Mouse (Mus musculus) B cell, adult 67 days (primary cell): ENCODE measurements around the gene Tsc22d4. TPM values are rescaled to one million over a fixed set of nuclear protein-coding genes. Genes with fewer than 3 reads are reported as not detected.

ENCODE experiments used
- total RNA-seq, 2 experiments: library from RNA; stranded (reverse); gene quantifications; 4 replicates each; pipeline ENCODE4 v1.2.4; 2023

Gene Tsc22d4
- 100 to 1,000 TPM; 233 to 247 TPM for total RNA-seq

DNA sequence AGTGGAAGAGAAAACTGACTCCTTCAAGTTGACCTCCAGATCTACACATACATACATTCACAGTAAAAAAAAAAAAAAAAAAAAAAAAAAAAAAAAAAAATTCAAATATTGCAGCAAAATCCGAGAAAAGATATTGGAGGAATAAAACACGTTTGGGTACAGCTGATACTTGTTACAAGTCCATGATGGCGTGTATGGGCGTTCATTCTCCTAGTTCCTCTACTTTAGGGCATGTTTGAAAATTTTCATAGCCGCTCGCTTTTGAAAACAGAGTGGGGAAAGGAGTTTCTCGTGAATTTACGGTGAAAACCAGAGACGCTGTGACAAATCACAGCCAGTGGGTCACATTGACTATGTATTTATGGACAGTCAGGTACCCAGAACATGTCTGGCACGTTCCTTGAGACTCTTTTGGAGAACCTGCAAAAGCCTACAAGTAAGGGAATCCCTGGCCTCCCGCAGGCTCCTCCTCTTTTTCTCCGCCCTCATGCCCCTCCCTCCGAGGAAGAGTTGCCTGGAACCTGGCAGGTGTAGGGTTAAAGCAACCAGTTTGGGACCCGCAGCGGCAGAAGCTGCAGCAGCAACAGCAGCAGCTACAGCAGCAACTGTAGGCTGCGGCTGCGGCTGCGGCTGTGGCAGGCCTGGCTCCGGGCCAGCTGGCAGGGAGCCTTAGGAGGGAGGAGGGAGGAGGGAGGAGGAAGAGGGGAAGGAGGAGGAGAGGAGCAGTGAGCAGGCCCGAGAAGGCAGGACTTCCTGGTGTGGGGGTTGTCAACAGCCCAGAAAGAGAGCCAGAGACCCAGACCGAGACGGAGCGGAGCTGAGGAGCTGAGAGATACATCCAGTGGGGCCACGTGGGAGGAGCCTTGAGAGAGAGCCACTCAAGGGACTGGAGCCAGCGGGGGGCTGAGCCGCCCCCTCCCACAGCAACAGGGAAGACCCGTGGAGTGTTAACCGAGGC lies at the start of gene Tsc22d4:
Gene Tsc22d4, plus strand, starts transcription at position 517 of the 958 bp plus-strand sequence.

DNA sequence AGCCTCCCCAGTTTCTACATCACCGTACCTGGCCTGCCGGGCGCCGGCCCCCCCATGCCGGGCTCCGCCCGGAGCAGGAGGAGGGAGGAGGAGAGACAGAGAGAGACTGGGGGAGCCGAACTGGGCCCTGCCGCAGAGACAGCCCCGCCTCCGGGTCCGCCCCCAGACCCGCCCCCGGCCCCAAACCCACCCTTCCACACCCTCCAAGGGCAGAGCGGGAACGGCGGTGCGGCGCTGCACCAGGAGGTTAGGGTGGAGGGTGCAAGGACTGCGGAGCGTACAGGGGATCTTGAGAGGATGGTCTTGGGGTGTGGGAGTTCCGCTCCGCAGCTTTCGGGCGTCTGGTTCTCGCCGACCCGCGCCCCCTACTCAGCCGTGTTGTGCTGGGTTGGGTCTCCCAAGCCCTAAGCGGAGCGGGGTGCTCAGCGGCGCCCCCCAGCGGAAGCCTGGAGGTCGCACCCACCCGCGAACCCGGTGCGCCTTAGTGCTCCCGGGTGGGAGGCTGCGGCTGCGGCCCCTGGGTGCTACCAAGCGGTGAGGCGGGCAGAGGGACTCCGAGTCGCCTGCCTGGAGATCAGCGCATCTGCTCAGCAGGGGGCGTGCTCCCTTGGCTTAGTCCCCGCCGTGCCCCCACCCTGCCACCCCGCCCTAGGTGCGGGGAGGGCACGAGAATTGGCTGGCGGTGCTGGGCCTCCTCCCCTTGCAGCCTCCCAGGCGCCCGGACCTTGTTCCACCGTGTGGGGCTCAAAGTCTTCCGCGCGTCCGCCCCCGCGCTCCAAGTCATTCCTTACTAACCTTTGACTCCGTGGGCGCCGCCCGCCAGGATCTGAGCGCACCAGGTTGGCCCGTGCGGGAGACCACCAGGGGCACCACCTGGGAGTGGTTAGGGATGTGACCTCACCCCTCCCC lies 4.3 kb upstream of the Tsc22d4 start, which contains the start of gene Nyap1:
Gene Nyap1, minus strand, starts transcription at position 585 of the 909 bp plus-strand sequence.

DNA sequence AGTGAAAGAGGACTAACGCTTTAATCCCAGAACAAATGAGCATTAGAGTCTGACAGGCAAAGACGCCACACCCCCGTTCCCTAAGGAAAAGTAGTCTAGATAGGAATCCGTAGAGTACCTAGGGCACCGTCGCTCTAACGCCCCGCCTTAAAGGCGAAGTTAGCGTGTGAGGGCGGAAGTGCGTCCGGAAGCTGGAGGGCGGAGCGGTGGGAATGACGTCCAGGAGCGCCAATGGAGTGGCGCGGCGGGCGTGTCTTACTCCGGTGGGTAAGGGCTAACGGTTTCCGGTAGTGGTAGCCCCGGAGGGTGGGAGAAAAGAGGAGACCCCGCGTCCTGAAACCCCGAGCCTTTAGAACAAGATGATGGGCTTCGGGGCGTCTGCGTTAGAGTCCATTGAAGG lies 33.1 kb downstream of the Tsc22d4 start, which contains the start of gene Ppp1r35:
Gene Ppp1r35, plus strand, starts transcription at position 215 of the 400 bp plus-strand sequence.

DNA sequence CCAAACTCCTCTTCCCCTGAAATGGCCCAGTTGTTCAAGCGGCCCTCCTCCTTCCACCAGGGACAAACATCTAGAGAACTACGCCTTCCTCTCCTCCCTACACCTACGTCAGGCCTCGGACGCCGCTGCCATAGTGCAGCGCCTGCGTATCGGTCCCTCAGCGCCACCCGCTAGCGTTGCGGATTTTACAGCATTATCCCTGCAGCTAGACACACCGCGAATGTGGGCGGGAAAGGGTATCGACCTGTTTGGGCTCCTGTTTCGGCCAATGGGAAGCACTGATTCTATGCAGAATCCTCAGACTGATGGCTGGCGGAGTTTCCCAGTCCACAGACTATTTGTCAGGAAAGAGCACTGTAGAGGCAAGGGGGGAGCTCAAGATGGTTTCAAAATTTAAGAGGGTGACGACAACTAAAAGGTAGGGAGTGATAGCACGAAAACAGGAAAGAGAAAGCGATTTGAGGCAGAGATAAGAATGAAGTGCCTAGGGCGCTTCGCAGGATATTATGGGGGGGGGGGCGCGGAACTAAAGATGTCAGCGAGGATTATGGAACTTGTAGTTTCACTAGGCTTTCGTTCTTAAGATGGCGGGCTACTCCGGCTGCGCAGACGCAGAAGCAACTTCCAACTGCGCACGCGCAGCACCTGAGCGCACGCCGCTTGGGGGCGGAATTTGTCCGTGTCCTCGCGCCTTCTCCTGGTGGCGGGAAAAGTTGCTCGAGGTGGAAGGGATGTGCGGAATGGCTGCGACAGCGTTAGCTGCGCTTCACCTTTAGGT lies 41.8 kb downstream of the Tsc22d4 start, which contains the start of the genes Mepce and Zcwpw1:
Gene Mepce, minus strand, starts transcription at position 505 of the 778 bp plus-strand sequence.
Gene Zcwpw1, plus strand, starts transcription at position 648 of the 778 bp plus-strand sequence.

Other genes with a start within 250 kb of the Tsc22d4 start
- 10 to 100 TPM; 24.3 to 29.7 TPM for gene Pop7, start 243.2 kb upstream of the Tsc22d4 start, total RNA-seq
- 100 to 1,000 TPM; 123 to 130 TPM for gene Gigyf1, start 227.2 kb upstream of the Tsc22d4 start, total RNA-seq
- gene Epo, start 212.5 kb upstream of the Tsc22d4 start, total RNA-seq, result not detected
- 100 to 1,000 TPM; 426 to 449 TPM for gene Gnb2, start 212.2 kb upstream of the Tsc22d4 start, total RNA-seq
- gene Actl6b, start 192.2 kb upstream of the Tsc22d4 start, total RNA-seq, result not detected
- 1 to 10 TPM in 1 of 2 experiments, not detected in 1; 1.2 TPM for gene Tfr2, start 175.9 kb upstream of the Tsc22d4 start, total RNA-seq
- gene Mospd3, start 144.7 kb upstream of the Tsc22d4 start, total RNA-seq, result 10 to 100 TPM; 35.1 to 36.0 TPM
- gene Pcolce, start 131.9 kb upstream of the Tsc22d4 start, total RNA-seq, result 1 to 10 TPM in 1 of 2 experiments, not detected in 1; 1.6 TPM
- gene Fbxo24, start 116.7 kb upstream of the Tsc22d4 start, total RNA-seq, result under 1 TPM in 1 of 2 experiments, not detected in 1; 0.39 TPM
- gene Lrch4, start 116.6 kb upstream of the Tsc22d4 start, total RNA-seq, result 100 to 1,000 TPM; 216 to 222 TPM
- gene Gm20605, start 116.6 kb upstream of the Tsc22d4 start, total RNA-seq, result 10 to 100 TPM; 65.4 to 76.3 TPM
- 100 to 1,000 TPM; 113 to 123 TPM for gene Sap25, start 104.4 kb upstream of the Tsc22d4 start, total RNA-seq
- not detected for gene Irs3, start 100.0 kb upstream of the Tsc22d4 start, total RNA-seq
- 10 to 100 TPM; 17.9 to 21.4 TPM for gene Agfg2, start 61.0 kb upstream of the Tsc22d4 start, total RNA-seq
- under 1 TPM; 0.21 to 0.78 TPM for gene Nyap1, start 4.1 kb upstream of the Tsc22d4 start, total RNA-seq
- 10 to 100 TPM; 26.7 to 28.6 TPM for gene Ppp1r35, start 33.1 kb downstream of the Tsc22d4 start, total RNA-seq
- gene Mepce, start 41.9 kb downstream of the Tsc22d4 start, total RNA-seq, result 10 to 100 TPM; 76.0 to 99.8 TPM
- 10 to 100 TPM; 21.1 to 23.3 TPM for gene Zcwpw1, start 42.1 kb downstream of the Tsc22d4 start, total RNA-seq
- gene Pilra, start 90.6 kb downstream of the Tsc22d4 start, total RNA-seq, result 1 to 10 TPM; 2.1 to 2.2 TPM
- gene Pilrb1, start 112.4 kb downstream of the Tsc22d4 start, total RNA-seq, result 1 to 10 TPM in 1 of 2 experiments, not detected in 1; 3.2 TPM
- 1 to 10 TPM in 1 of 2 experiments, not detected in 1; 1.1 TPM for gene Pilrb2, start 126.1 kb downstream of the Tsc22d4 start, total RNA-seq
- gene Cyp3a13, start 175.9 kb downstream of the Tsc22d4 start, total RNA-seq, result not detected
- not detected for gene Gjc3, start 217.4 kb downstream of the Tsc22d4 start, total RNA-seq
- gene Azgp1, start 235.8 kb downstream of the Tsc22d4 start, total RNA-seq, result not detected